ENCODE assay signal across 9 mouse cellular contexts in genomic region chr12:4593166-4593929, GRCm38 (mm10). TPM values are rescaled to one million over a fixed set of nuclear protein-coding genes. Genes with fewer than 3 reads are reported as not detected.
DNase-seq lines count a peak whose midpoint lies in the region; ATAC-seq and TF ChIP-seq lines count a peak whose summit lies in the region.
"Had no signal": no experiment of that assay in that cellular context is flagged by ENCODE, and none has a peak within 500 bp of the region (broad histone marks: within the 10 kb centered on the region; RNA-seq: fewer than 3 reads in every experiment).

No protein-coding gene starts in this region.

- H3K4me3 ChIP-seq in cerebellum, adult 2 months (replicated peaks; ENCODE audit: insufficient read depth, low read depth, low read length), result peak overlapping the region; percentile 75
- peak overlapping the region; percentile 92 for H3K4me3 ChIP-seq in forebrain, postnatal 0 days (ENCODE audit: low read depth, low read length)
- peak overlapping the region; percentile 56 for H3K4me3 ChIP-seq in hindbrain, embryonic 14.5 days (replicated peaks; ENCODE audit: low read length)
- H3K4me3 ChIP-seq in limb, embryonic 11.5 days (ENCODE audit: low read depth, low read length), result peak overlapping the region; percentile 70
- peak overlapping the region; percentile 95 for H3K4me3 ChIP-seq in midbrain, embryonic 11.5 days (ENCODE audit: low read depth, low read length)

- POLR2A ChIA-PET in Patski (lab: Charles Lee), result interaction anchor here (0.9 kb wide), 1 partner anchor 23 kb away, joined by 3 read pairs; no protein-coding TSS in a partner anchor

- ATAC-seq in Patski, result peak; percentile 63
- ATAC-seq in forebrain, postnatal 0 days, result peak; percentile 71
- ATAC-seq in hindbrain, embryonic 14.5 days (ENCODE audit: low FRiP score), result peak; percentile 74
- ATAC-seq in limb, embryonic 11.5 days (ENCODE audit: insufficient number of reproducible peaks, low FRiP score, low TSS enrichment, low read depth), result peak; percentile 74
- ATAC-seq in midbrain, embryonic 11.5 days (ENCODE audit: low FRiP score), result peak; percentile 81

- under 1% methylated on average over 79 of the region's 80 CpGs for whole genome bisulfite sequencing in cerebellum, adult 2 months
- WGBS in forebrain, postnatal 0 days, result 3% methylated on average over 71 of the region's 80 CpGs
- WGBS in hindbrain, embryonic 14.5 days, result under 1% methylated on average over 76 of the region's 80 CpGs
- under 1% methylated on average over 57 of the region's 80 CpGs for WGBS in limb, embryonic 11.5 days
- WGBS in midbrain, embryonic 11.5 days, result 1% methylated on average over 59 of the region's 80 CpGs

- H3K36me3 ChIP-seq in forebrain, postnatal 0 days (ENCODE audit: insufficient read depth), result no peaks in the 10 kb centered on the region
- H3K36me3 ChIP-seq in hindbrain, embryonic 14.5 days (replicated peaks; ENCODE audit: control insufficient read depth, insufficient read depth), result no peaks in the 10 kb centered on the region
- no peaks in the 10 kb centered on the region for H3K36me3 ChIP-seq in limb, embryonic 11.5 days (ENCODE audit: control insufficient read depth, insufficient read depth, low read length)
- H3K36me3 ChIP-seq in midbrain, embryonic 11.5 days (ENCODE audit: control insufficient read depth, insufficient read depth, low read length), result no peaks in the 10 kb centered on the region

- no peak for DNase-seq in Patski (ENCODE audit: low read depth, low spot score)
- DNase-seq in cerebellum, adult 2 months, result peak; percentile 45 to 61
- DNase-seq in forebrain, postnatal 0 days, result peak; percentile 37
- no peak for DNase-seq in hindbrain, embryonic 14.5 days (ENCODE audit: low spot score)
- peak; percentile 52 for DNase-seq in limb, embryonic 11.5 days (ENCODE audit: low spot score)
- peak; percentile 93 for DNase-seq in midbrain, embryonic 11.5 days (ENCODE audit: low spot score, missing footprints)
- DNase-seq in skeletal muscle tissue, adult 2 months (ENCODE audit: low read depth, low spot score), result peak; percentile 21
- DNase-seq in yolk sac, embryonic 10.5 days (ENCODE audit: low spot score), result peak; percentile 66

- in situ Hi-C loops in Patski (cut with MboI; ENCODE audit: low pct_unique_long_range_greater_than_20kb), result no loop called here

- no peaks in the 10 kb centered on the region for H3K27me3 ChIP-seq in Patski
- no peaks in the 10 kb centered on the region for H3K27me3 ChIP-seq in cerebellum, adult 2 months (ENCODE audit: control insufficient read depth, insufficient read depth, low read length)
- H3K27me3 ChIP-seq in forebrain, postnatal 0 days (ENCODE audit: insufficient read depth, low read length), result no peaks in the 10 kb centered on the region
- H3K27me3 ChIP-seq in hindbrain, embryonic 14.5 days (ENCODE audit: control insufficient read depth, insufficient read depth, low read length), result no peaks in the 10 kb centered on the region
- H3K27me3 ChIP-seq in limb, embryonic 11.5 days (ENCODE audit: control insufficient read depth, insufficient read depth, low read length), result no peaks in the 10 kb centered on the region
- no peaks in the 10 kb centered on the region for H3K27me3 ChIP-seq in midbrain, embryonic 11.5 days (ENCODE audit: control insufficient read depth, insufficient read depth, low read length)

- TF ChIP-seq POLR2A in cerebellum, adult 2 months (IDR thresholded peaks at IDR 0.05; ENCODE audit: borderline replicate concordance, insufficient read depth, low read length), result no peak

- no peaks in the 10 kb centered on the region for H3K4me1 ChIP-seq in cerebellum, adult 2 months (ENCODE audit: control insufficient read depth, insufficient read depth, low read length)
- peaks cover 4% of the 10 kb centered on the region for H3K4me1 ChIP-seq in forebrain, postnatal 0 days (ENCODE audit: insufficient read depth)
- H3K4me1 ChIP-seq in hindbrain, embryonic 14.5 days (replicated peaks; ENCODE audit: control insufficient read depth, insufficient read depth, low read length), result peaks cover 6% of the 10 kb centered on the region; the same call in 1 of the 2 replicates
- no peaks in the 10 kb centered on the region for H3K4me1 ChIP-seq in limb, embryonic 11.5 days (ENCODE audit: control insufficient read depth, insufficient read depth, low read length)
- peaks cover 6% of the 10 kb centered on the region; the same call in 1 of the 2 replicates for H3K4me1 ChIP-seq in midbrain, embryonic 11.5 days (ENCODE audit: control insufficient read depth, insufficient read depth, low read length)

- peak overlapping the region; percentile 34; the same call in 1 of the 2 replicates for H3K27ac ChIP-seq in cerebellum, adult 2 months (ENCODE audit: insufficient read depth, low read length)
- H3K27ac ChIP-seq in forebrain, postnatal 0 days (ENCODE audit: low read depth, low read length), result peak overlapping the region; percentile 82
- H3K27ac ChIP-seq in hindbrain, embryonic 14.5 days, result peak overlapping the region; percentile 55; the same call in 1 of the 2 replicates
- no peak overlapping the region; the same call in 1 of the 2 replicates for H3K27ac ChIP-seq in limb, embryonic 11.5 days (replicated peaks; ENCODE audit: low read depth, low read length)
- peak overlapping the region; percentile 44; the same call in 1 of the 2 replicates for H3K27ac ChIP-seq in midbrain, embryonic 11.5 days (ENCODE audit: low read depth, low read length)

- no peaks in the 10 kb centered on the region for H3K9me3 ChIP-seq in forebrain, postnatal 0 days (ENCODE audit: low read length)
- H3K9me3 ChIP-seq in hindbrain, embryonic 14.5 days (ENCODE audit: control insufficient read depth, low read length), result no peaks in the 10 kb centered on the region
- H3K9me3 ChIP-seq in limb, embryonic 11.5 days (ENCODE audit: control insufficient read depth, low read length), result no peaks in the 10 kb centered on the region
- H3K9me3 ChIP-seq in midbrain, embryonic 11.5 days (ENCODE audit: control insufficient read depth, low read length), result no peaks in the 10 kb centered on the region

- H3K4me2 ChIP-seq in forebrain, postnatal 0 days (ENCODE audit: low read depth), result peak overlapping the region; percentile 76
- peak overlapping the region; percentile 64 for H3K4me2 ChIP-seq in hindbrain, embryonic 14.5 days (replicated peaks)
- peak overlapping the region; percentile 83 for H3K4me2 ChIP-seq in limb, embryonic 11.5 days (ENCODE audit: low read depth, severe bottlenecking)
- peak overlapping the region; percentile 86 for H3K4me2 ChIP-seq in midbrain, embryonic 11.5 days

- no peak for TF ChIP-seq CTCF in Patski (IDR thresholded peaks at IDR 0.05)
- no peak for TF ChIP-seq CTCF in cerebellum, adult 2 months (IDR thresholded peaks at IDR 0.05; ENCODE audit: borderline replicate concordance, insufficient read depth, low read depth, low read length)
- no peak for TF ChIP-seq CTCF in forebrain, postnatal 0 days (IDR thresholded peaks at IDR 0.05; ENCODE audit: low read depth)

- CTCF ChIA-PET in Patski (lab: Charles Lee), result interaction anchor here (1.5 kb wide), 1 partner anchor 36 kb away, joined by 3 read pairs; no protein-coding TSS in a partner anchor

- peak overlapping the region; percentile 80 for H3K9ac ChIP-seq in forebrain, postnatal 0 days
- peak overlapping the region; percentile 86 for H3K9ac ChIP-seq in hindbrain, embryonic 14.5 days
- H3K9ac ChIP-seq in limb, embryonic 11.5 days (ENCODE audit: low read length), result peak overlapping the region; percentile 78
- peak overlapping the region; percentile 88 for H3K9ac ChIP-seq in midbrain, embryonic 11.5 days (ENCODE audit: low read length)

RNA-seq across cellular contexts. Expression of gene Gm3625, which starts 0.6 kb away (rescaled TPM):
- polyA plus RNA-seq in Patski (2021), result not detected
- not detected in 2 replicates for polyA plus RNA-seq in cerebellum, adult 2 months (2012; rRNA removed)
- total RNA-seq in forebrain, postnatal 0 days (2014; rRNA removed), result not detected in 2 replicates
- not detected in 2 replicates for polyA plus RNA-seq in forebrain, postnatal 0 days (2015; fragmentation: Nextera tagmentation; extraction: Ambion mirVana)
- not detected in 2 replicates for polyA plus RNA-seq in hindbrain, embryonic 14.5 days (2014; fragmentation: Nextera tagmentation; extraction: Ambion mirVana)
- polyA plus RNA-seq in limb, embryonic 11.5 days (2014; fragmentation: Nextera tagmentation; extraction: Ambion mirVana), result not detected in 2 replicates
- not detected in 2 replicates for polyA plus RNA-seq in midbrain, embryonic 11.5 days (2014; fragmentation: Nextera tagmentation; extraction: Ambion mirVana)
- total RNA-seq: layer of hippocampus, postnatal 14 days had no signal

RNA-seq across cellular contexts. Expression of gene Itsn2, which starts 0.9 kb away (rescaled TPM):
- polyA plus RNA-seq in Patski (2021), result 45.4 TPM
- 26.5 and 27.5 TPM in 2 replicates for polyA plus RNA-seq in cerebellum, adult 2 months (2012; rRNA removed)
- total RNA-seq in forebrain, postnatal 0 days (2014; rRNA removed), result 24.5 and 28.1 TPM in 2 replicates
- 12.3 and 20.9 TPM in 2 replicates for polyA plus RNA-seq in forebrain, postnatal 0 days (2015; fragmentation: Nextera tagmentation; extraction: Ambion mirVana)
- 26.3 and 27.5 TPM in 2 replicates for polyA plus RNA-seq in hindbrain, embryonic 14.5 days (2014; fragmentation: Nextera tagmentation; extraction: Ambion mirVana)
- 26.2 and 28.4 TPM in 2 replicates for polyA plus RNA-seq in limb, embryonic 11.5 days (2014; fragmentation: Nextera tagmentation; extraction: Ambion mirVana)
- 13.8 and 16.6 TPM in 2 replicates for polyA plus RNA-seq in midbrain, embryonic 11.5 days (2014; fragmentation: Nextera tagmentation; extraction: Ambion mirVana)

Comparison
In these comparisons a context has a peak if more than half of its experiments do, and no peak if none do; other contexts are left out.
1. DNase-seq: peak in cerebellum, adult 2 months (2 of 2), forebrain, postnatal 0 days (single experiment), limb, embryonic 11.5 days (single experiment), midbrain, embryonic 11.5 days (single experiment), skeletal muscle tissue, adult 2 months (single experiment) and yolk sac, embryonic 10.5 days (single experiment); none in Patski (single experiment) and hindbrain, embryonic 14.5 days (single experiment).
2. Peak in every context shown above with its lines, with median percentiles within 50 percentile points of each other: ATAC-seq, H3K4me3 ChIP-seq, H3K4me2 ChIP-seq and H3K9ac ChIP-seq.